Mouse (Mus musculus) neural tube, embryonic 12.5 days (tissue): ENCODE data around the gene Mettl7b. TPM values are rescaled to one million over a fixed set of nuclear protein-coding genes. Genes with fewer than 3 reads are reported as not detected.

Source experiments
- ATAC-seq: fragments of 200-750 bp; cut with Nextera tagmentation; 2 replicates; pipeline ENCODE4 v1.8.0; 2017; ENCODE audit warnings: low read depth, mild to moderate bottlenecking, moderate TSS enrichment, moderate library complexity; ENCODE audit not compliant: low FRiP score
- H3K27ac ChIP-seq: fragments of 300-500 bp; sonication (generic); 2 replicates; pipeline ENCODE4 v1.5.1; 2016
- H3K27me3 ChIP-seq: fragments of 300-500 bp; sonication (generic); replicated peaks from 2 replicates; pipeline ENCODE4 v1.6.1; 2016; ENCODE audit warnings: mild to moderate bottlenecking
- H3K36me3 ChIP-seq: fragments of 300-500 bp; sonication (generic); 2 replicates; pipeline ENCODE4 v1.6.1; 2016; ENCODE audit warnings: mild to moderate bottlenecking
- H3K4me1 ChIP-seq: fragments of 300-500 bp; sonication (generic); 2 replicates; pipeline ENCODE4 v1.6.1; 2016
- H3K4me2 ChIP-seq: fragments of 300-500 bp; sonication (generic); replicated peaks from 2 replicates; pipeline ENCODE4 v1.6.1; 2016; ENCODE audit warnings: mild to moderate bottlenecking
- H3K4me3 ChIP-seq: fragments of 300-500 bp; sonication (generic); 2 replicates; pipeline ENCODE4 v1.5.1; 2016
- H3K9ac ChIP-seq: fragments of 300-500 bp; sonication (generic); 2 replicates; pipeline ENCODE4 v1.6.1; 2016; ENCODE audit warnings: mild to moderate bottlenecking
- H3K9me3 ChIP-seq: fragments of 300-500 bp; sonication (generic); 2 replicates; pipeline ENCODE4 v1.6.1; 2016; ENCODE audit warnings: mild to moderate bottlenecking
- WGBS: fragments of 180-500 bp; shearing (Covaris S2); methylation state at CpG from one replicate; pipeline ENCODE4 v1.1.7; 2016; 5-methylcytosine and 5-hydroxymethylcytosine counted together
- polyA plus RNA-seq: library from polyadenylated mRNA; unstranded; fragments of >200 nt; fragmentation: Nextera tagmentation; extraction: Ambion mirVana; gene quantifications from 2 replicates; pipeline ENCODE4 v1.2.1, GENCODE M21; 2016

Mettl7b gene
- polyA plus RNA-seq, 1 experiment from 2014 or later, result not detected

DNA sequence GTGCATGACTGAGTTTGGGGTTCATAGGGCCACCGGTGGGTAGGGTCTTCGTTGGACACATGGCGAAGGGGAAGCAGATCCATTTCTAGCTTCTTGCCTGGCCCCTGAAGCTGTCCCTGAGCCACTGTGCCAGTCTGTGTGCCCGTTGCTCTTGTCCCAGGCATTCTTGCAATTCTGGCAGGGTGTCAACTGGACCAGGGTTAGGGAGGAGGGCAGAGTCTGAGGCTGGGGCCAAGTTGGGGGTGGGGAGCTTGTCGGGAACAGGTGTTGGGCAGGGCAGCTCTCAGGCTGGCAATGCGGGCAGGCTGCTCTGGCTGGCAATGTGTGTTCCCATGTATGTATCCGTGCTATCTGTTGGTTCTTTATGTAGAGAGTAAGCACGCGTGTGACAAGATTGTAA is 22.3 kb downstream of the Mettl7b start:
- no peaks in the 10 kb centered on the region for H3K36me3 ChIP-seq
- H3K9me3 ChIP-seq, result no peaks in the 10 kb centered on the region
- H3K4me3 ChIP-seq, result no peak overlapping the region
- H3K27ac ChIP-seq, result no peak overlapping the region
- 86% methylated on average over 9 of the region's 9 CpGs for WGBS
- H3K27me3 ChIP-seq, result peaks cover 28% of the 10 kb centered on the region
- ATAC-seq, result no peak
- no peak overlapping the region for H3K4me2 ChIP-seq
- H3K9ac ChIP-seq, result no peak overlapping the region
- H3K4me1 ChIP-seq, result peaks cover 8% of the 10 kb centered on the region

DNA sequence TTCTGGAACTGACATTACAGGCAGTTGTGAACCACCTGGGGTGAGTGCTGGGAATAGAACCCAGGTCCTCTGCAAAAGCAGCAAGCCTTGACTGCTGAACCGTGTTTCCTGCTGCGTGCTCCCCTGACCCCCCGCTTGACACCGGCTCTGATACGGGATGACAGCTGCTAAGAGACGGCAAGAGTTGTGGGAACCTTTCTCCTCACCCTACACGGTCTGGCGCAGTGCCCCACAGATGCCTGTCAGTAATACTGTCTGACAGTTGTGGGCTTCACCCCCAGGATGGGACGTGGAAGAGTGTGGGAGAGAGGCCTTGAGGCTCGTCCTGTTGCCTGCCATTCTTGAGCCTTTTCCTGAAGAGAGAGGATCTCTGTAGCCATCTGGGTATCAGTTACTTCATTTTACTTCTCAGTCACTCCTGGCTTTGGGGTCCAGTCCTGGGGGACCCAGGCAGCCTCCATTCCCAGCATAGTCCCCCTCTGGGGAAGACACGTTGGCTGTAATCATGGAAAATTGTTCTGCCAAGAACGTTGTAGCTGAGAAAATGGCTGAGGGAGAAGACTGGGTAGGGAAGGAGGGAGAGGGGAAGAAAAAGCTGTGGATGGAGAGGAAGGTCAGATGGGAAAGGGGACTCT is 22.9 kb downstream of the Mettl7b start:
- Histone ChIP-seq H3K4me1 (peaks cover 12% of the 10 kb centered on the region), H3K4me3 (no peak overlapping the region), H3K4me2 (no peak overlapping the region), H3K27me3 (peaks cover 34% of the 10 kb centered on the region), H3K36me3 (no peaks in the 10 kb centered on the region), H3K9me3 (no peaks in the 10 kb centered on the region), H3K27ac (no peak overlapping the region), H3K9ac (no peak overlapping the region)
- WGBS, result 77% methylated on average over 12 of the region's 12 CpGs
- ATAC-seq, result no peak

DNA sequence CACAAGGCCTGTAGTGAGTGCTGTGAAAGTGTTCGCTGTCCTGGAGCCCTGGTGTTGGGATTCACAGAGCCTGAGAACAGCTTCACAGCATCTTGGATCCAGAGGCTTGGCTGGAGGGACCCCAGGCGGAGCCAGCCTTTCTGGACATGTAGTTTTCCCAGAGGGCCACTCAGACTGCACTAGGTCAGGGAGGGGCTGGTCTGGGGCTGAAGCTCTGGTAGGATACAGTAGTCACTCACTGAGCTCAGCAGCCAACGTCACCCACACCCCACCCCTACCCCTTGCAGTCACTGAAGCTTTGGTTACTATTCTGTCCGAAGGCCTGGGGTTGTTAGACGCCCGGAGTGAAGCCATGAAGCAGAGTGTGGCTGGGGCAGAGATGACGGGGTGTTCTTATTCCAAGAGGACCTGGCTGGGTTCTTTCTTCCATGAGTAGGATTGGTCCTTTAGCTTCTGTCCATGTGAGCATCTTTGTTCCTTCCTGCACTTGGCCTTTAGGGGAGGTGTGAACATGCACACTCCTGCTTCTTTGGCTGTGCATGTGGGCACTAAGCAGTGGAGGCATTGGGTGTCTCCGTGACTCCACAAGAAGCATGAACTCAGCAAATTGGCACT is 24.9 kb downstream of the Mettl7b start:
- peaks cover 48% of the 10 kb centered on the region for H3K27me3 ChIP-seq
- 68% methylated on average over 8 of the region's 8 CpGs for WGBS
- no peak overlapping the region for H3K9ac ChIP-seq
- H3K36me3 ChIP-seq, result no peaks in the 10 kb centered on the region
- no peaks in the 10 kb centered on the region for H3K9me3 ChIP-seq
- no peak overlapping the region for H3K27ac ChIP-seq
- peaks cover 12% of the 10 kb centered on the region for H3K4me1 ChIP-seq
- no peak for ATAC-seq
- no peak overlapping the region for H3K4me2 ChIP-seq
- H3K4me3 ChIP-seq, result no peak overlapping the region

DNA sequence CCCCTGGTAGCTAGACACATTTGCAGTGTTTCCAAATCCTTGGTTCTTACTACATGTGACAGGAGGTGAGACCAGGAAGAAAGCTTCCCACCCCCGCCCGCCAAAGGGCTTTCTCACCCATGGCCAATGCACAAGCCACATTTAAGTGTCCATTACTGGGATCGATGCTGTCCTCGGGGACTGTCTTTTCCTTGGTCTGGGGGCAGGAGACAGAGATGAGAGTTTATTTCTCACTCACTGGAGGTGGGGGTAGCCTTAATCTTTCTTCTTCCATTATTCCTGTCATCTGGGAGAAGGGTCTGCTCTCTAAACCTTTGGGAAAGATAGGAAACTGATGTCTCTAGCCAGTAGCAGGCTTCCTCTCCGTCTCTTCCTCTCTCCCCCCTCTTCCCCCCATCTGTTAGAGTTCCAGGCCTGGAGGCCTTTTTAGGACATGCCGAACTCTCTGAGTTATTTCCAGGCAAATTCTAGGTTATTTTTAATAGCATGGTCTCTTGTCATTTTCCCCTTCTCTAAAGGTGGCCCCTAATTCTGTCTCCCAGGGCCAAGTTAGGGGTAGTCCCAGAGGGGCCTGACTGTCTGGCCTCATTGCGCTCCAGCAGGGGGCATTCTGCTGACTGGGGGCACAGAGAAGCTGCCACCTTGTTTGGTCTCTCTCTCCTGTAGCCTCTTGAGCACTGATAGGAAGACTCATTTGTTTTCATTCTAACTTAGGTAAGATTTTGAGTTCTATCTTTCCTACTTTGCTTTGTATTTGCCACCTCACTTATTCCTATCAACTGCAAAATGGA is 25.6 kb downstream of the Mettl7b start:
- no peaks in the 10 kb centered on the region for H3K36me3 ChIP-seq
- peaks cover 48% of the 10 kb centered on the region for H3K27me3 ChIP-seq
- no peaks in the 10 kb centered on the region for H3K9me3 ChIP-seq
- no peak overlapping the region for H3K9ac ChIP-seq
- no peak overlapping the region for H3K4me3 ChIP-seq
- H3K4me2 ChIP-seq, result peak overlapping the region; percentile 76; the same call in 1 of the 2 replicates
- no peak overlapping the region for H3K27ac ChIP-seq
- peaks cover 12% of the 10 kb centered on the region for H3K4me1 ChIP-seq
- whole genome bisulfite sequencing, result 64% methylated on average over 7 of the region's 7 CpGs
- no peak for ATAC-seq

DNA sequence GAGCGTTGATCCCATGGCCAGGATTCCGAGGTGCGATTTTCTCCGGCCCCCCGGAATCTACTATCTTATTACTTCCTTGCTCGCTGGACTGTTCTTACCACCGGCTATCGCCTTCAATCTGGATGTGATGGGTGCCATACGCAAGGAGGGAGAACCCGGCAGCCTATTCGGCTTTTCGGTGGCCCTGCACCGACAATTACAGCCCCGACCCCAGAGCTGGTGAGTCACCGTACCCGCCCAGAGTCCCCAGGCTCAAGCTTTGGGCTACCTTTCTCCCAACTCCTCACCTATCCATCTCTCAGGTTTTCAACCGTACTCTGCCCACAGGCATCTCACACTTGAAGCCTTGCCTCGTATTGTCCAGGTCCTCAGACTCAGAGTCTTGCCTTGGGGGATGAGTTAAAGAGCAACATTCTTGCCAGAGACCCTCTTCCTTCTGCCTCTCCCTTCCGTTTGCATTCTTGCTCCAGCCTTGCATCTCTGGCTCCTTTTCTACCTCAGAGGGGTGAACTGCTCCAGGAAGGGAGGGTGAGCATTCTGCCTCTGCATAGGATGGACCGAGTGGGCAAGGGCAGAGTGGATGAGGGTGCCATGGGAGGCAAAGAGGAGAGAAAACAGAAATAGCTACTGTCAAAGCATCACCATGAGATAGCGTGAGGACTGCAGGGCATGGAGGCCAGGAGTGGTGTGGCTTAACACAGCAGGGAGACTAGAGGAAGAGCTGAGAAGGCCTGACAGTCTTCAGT is 26.6 kb downstream of the Mettl7b start:
- ATAC-seq, result peak; percentile 52
- Histone ChIP-seq H3K36me3 (no peaks in the 10 kb centered on the region), H3K4me2 (peak overlapping the region; percentile 76), H3K9ac (peak overlapping the region; percentile 41), H3K9me3 (no peaks in the 10 kb centered on the region), H3K4me1 (peaks cover 12% of the 10 kb centered on the region), H3K27ac (no peak overlapping the region), H3K4me3 (peak overlapping the region; percentile 43), H3K27me3 (peaks cover 55% of the 10 kb centered on the region)
- 3% methylated on average over 21 of the region's 21 CpGs for WGBS

DNA sequence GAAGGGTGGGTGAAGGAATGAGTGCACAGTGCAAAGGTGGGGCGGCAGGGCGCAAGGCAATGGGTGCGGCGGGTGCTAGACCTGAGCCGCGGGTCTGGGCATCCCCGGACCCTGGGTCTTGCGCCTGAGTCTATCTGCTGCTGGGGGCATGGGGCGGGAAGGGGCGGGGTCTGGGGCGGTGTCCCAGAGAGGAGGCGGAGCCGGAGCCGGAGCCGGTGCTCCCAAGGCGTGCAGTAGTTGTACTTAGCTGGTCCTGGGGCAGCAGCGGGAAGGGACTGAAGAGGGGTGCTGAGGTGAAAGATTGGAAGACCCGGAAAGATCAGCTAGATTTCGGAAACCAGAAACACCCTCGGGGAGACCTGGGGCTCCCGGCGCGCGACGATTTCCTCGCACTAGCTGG is 27.2 kb downstream of the Mettl7b start, which contains the start of gene Itga7:
Gene Itga7 (plus strand): TSS at position 245 of the 400 bp plus-strand sequence.
- Histone ChIP-seq H3K36me3 (no peaks in the 10 kb centered on the region), H3K4me2 (peak within 1 kb of the TSS; percentile 76), H3K9me3 (no peaks in the 10 kb centered on the region), H3K27ac (no peak within 1 kb of the TSS), H3K4me1 (peaks cover 12% of the 10 kb centered on the region), H3K27me3 (peaks cover 61% of the 10 kb centered on the region), H3K4me3 (peak within 1 kb of the TSS; percentile 43), H3K9ac (peak within 1 kb of the TSS; percentile 41)
- ATAC-seq, result peak; percentile 80
- WGBS, result 1% methylated on average over 26 of the region's 26 CpGs

DNA sequence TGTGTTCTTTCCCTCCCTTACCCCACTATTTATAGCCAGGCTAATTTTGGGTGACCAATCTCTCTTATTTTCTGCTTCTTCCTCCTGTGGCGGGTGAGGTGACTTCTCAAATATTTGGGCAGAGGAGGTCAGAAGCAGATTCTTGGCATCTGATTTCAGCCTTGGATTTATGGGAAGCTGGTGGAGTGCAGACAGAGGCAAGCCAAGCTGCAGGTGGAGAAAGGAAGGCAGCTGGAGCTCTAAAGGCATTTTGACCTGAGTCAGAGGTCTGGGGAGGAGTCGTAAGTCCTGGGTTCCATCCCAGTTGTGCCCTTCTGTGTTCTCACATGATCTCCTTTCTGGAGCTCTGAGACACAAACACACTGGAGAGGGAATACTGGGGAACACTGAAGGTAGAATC is 29.3 kb downstream of the Mettl7b start:
- WGBS, result 72% methylated on average over 2 of the region's 2 CpGs
- H3K4me2 ChIP-seq, result no peak overlapping the region
- H3K9ac ChIP-seq, result no peak overlapping the region
- H3K27me3 ChIP-seq, result peaks cover 66% of the 10 kb centered on the region
- H3K27ac ChIP-seq, result no peak overlapping the region
- H3K9me3 ChIP-seq, result no peaks in the 10 kb centered on the region
- no peak for ATAC-seq
- H3K4me3 ChIP-seq, result no peak overlapping the region
- H3K36me3 ChIP-seq, result no peaks in the 10 kb centered on the region
- peaks cover 12% of the 10 kb centered on the region for H3K4me1 ChIP-seq

DNA sequence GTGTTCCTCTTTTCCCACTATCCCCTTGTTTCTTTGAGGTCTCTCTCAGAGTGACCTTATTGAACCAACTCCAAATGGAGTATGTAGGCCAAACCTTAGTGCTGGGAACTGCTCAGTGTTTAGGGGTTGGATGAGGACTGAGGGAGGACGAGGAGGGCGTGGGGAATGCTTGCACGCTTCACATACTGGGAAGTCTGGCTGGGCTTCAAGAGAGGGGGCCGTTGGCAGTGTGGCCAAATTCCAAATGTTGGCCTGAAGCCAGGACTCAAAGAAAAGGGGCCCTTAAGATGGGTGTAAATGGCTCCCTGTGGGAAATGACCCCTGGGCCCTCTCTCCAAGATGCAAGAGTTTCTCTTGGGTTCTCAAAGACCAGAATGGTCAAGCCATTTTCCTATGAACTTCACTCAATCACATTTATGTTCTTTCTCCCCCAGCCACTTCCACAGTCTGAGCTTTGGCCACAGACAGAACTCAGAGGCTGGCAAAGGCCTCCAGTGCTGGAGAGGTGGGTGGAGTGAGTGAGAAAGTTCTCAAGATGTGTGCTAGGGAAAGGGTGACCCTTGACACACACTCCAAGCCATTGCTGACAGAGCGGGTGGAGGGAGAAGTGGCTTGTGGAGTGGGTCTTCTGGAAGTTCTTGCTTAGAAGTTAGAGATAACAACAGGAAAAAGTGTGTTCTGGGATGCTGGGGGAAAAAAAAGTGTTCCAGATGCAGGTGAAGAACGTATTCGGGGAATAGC is 31.0 kb downstream of the Mettl7b start:
- Histone ChIP-seq H3K9me3 (no peaks in the 10 kb centered on the region), H3K9ac (no peak overlapping the region), H3K27ac (no peak overlapping the region), H3K4me2 (no peak overlapping the region), H3K36me3 (no peaks in the 10 kb centered on the region), H3K4me3 (no peak overlapping the region), H3K27me3 (peaks cover 51% of the 10 kb centered on the region), H3K4me1 (peaks cover 12% of the 10 kb centered on the region)
- WGBS, result 70% methylated on average over 7 of the region's 7 CpGs
- no peak for ATAC-seq

DNA sequence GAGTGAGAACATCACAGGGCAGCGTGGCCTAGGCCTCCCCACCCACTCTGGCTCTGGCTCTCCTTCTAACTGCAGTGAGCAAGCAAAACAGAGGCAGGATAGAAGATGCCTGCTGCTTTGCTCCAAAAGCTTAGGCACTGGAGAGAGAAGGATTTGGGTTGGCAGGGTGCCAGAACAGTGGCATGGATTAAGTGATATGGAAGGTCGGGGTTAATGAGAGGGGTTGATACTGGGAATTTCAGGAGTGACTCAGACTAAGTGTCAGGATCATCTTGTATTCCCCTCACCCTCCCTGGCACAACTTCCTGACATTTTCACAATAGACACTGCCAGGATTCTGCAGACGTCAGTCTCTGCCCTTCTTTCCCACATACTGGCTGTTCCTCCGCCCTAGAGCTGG is 32.4 kb downstream of the Mettl7b start:
- H3K9me3 ChIP-seq, result no peaks in the 10 kb centered on the region
- H3K4me1 ChIP-seq, result peaks cover 10% of the 10 kb centered on the region
- H3K9ac ChIP-seq, result no peak overlapping the region
- no peak for ATAC-seq
- 42% methylated on average over 4 of the region's 4 CpGs for WGBS
- H3K27ac ChIP-seq, result no peak overlapping the region
- H3K4me3 ChIP-seq, result no peak overlapping the region
- H3K27me3 ChIP-seq, result peaks cover 37% of the 10 kb centered on the region
- H3K36me3 ChIP-seq, result no peaks in the 10 kb centered on the region
- H3K4me2 ChIP-seq, result no peak overlapping the region

DNA sequence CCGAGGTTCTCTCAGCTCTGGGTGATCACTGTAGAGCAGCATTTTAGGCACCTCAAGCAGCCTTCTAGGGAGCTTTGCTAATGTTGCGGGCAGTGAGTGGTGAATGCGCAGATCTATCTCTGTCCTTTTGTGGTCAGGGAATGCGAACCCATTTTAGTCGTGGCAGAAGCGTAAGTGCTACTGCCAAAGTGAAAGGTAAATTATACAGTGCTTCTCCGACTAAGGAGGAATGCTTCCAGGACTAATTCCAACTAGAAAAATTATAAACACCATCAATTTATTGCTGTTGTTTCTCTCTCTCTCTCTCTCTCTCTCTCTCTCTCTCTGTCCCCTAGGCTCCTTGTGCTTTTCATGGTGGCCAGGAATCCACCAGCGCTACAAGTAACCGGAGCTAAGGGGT is 36.9 kb downstream of the Mettl7b start, which contains the start of gene Bloc1s1:
Gene Bloc1s1 (minus strand): TSS at position 101 of the 400 bp plus-strand sequence.
- Histone ChIP-seq H3K27ac (peak within 1 kb of the TSS; percentile 78), H3K9ac (peak within 1 kb of the TSS; percentile 76), H3K36me3 (no peaks in the 10 kb centered on the region), H3K4me1 (peaks cover 31% of the 10 kb centered on the region), H3K4me2 (peak within 1 kb of the TSS; percentile 67), H3K4me3 (peak within 1 kb of the TSS; percentile 84), H3K27me3 (peaks cover 8% of the 10 kb centered on the region), H3K9me3 (no peaks in the 10 kb centered on the region)
- WGBS, result 69% methylated on average over 9 of the region's 9 CpGs
- no peak for ATAC-seq

DNA sequence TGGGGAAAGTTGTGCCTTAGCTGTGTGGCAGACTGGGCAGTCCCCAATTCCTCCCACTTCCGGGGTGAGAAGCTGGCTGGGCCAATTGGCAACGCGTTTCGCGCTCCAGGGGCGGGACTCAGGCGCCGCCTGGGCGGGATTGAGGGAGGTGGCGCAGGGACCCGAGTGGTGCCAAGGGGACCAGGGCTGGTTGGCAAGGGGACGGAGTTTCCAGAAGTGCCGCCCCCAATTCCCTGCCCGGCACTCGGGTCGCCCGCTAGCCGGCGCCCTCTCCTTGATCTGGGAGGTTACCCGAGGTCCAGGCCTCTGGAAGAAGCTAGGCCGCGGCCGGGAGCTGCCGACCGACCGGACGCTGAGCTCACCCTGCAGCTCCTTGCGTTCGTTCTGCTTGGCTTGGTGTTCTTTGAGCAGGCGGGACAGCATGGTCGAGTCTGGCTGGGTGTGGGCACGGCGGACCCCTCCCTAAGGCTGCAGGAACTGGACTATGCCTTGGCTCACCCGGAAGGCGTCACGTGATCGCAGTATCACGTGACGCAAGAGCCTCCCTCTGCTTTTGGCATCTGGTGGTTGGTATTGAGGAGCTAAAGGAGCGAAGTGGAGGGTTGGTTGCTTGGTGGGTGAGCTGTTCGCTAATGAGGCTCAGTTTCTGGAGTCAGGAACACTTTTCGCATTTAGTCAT is 37.6 kb downstream of the Mettl7b start:
- Histone ChIP-seq H3K9me3 (no peaks in the 10 kb centered on the region), H3K4me2 (peak overlapping the region; percentile 67), H3K4me1 (peaks cover 34% of the 10 kb centered on the region), H3K4me3 (peak overlapping the region; percentile 84), H3K27ac (peak overlapping the region; percentile 78), H3K36me3 (0 out of 2 replicates have a peak, but pooled peaks cover 2% of the 10 kb centered on the region), H3K27me3 (0 out of 2 replicates have a peak, but pooled peaks cover under 1% of the 10 kb centered on the region), H3K9ac (peak overlapping the region; percentile 76)
- WGBS, result under 1% methylated on average over 42 of the region's 42 CpGs
- peak; percentile 96 for ATAC-seq
